In the genomic region with DNA sequence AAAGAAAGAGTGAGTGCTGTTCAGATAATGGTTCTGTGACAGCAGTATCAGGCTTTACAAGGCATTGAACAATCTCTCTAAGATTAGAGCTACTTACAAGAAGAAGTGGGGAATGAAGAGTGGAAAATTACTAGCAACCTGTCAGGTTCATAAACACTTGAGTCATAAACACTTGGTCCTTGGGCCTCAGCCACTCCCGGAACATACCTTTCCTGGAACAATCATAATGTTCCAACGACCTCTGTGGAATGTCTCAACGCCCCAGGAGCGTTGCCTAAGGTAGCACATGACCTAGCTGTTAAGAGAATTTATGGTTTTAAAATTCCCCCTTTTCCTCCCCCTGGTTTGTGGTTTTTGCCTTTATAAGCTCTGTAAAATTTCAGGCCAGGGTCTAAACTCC, we compare ENCODE assay signal across 19 mouse cellular contexts. TPM values are rescaled to one million over a fixed set of nuclear protein-coding genes. Genes with fewer than 3 reads are reported as not detected.
"Had no signal": no experiment of that assay in that cellular context is flagged by ENCODE, and none has a peak within 500 bp of the region (broad histone marks: within the 10 kb centered on the region; RNA-seq: fewer than 3 reads in every experiment).

No protein-coding gene starts in this region.

RNA-seq across cellular contexts. Expression of gene Scgb1b27, which starts 13.3 kb away (rescaled TPM):
- polyA plus RNA-seq: cortical plate, adult 2 months; embryonic facial prominence, embryonic 10.5 days; embryonic facial prominence, embryonic 11.5 days; embryonic facial prominence, embryonic 12.5 days; embryonic facial prominence, embryonic 13.5 days; embryonic facial prominence, embryonic 14.5 days; embryonic facial prominence, embryonic 15.5 days; erythroblast, embryonic 14.5 days; forebrain, embryonic 10.5 days; forebrain, embryonic 11.5 days; forebrain, embryonic 12.5 days; forebrain, embryonic 13.5 days; forebrain, embryonic 14.5 days; forebrain, embryonic 15.5 days; forebrain, embryonic 16.5 days; forebrain, postnatal 0 days; frontal cortex, adult 2 months; gonadal fat pad, adult 2 months; heart, adult 2 months had no signal

RNA-seq across cellular contexts. Expression of gene Scgb2b27, which starts 20.8 kb away (rescaled TPM):
- polyA plus RNA-seq: cortical plate, adult 2 months; embryonic facial prominence, embryonic 10.5 days; embryonic facial prominence, embryonic 11.5 days; embryonic facial prominence, embryonic 12.5 days; embryonic facial prominence, embryonic 13.5 days; embryonic facial prominence, embryonic 14.5 days; embryonic facial prominence, embryonic 15.5 days; forebrain, embryonic 10.5 days; forebrain, embryonic 11.5 days; forebrain, embryonic 12.5 days; forebrain, embryonic 13.5 days; forebrain, embryonic 14.5 days; forebrain, embryonic 15.5 days; forebrain, embryonic 16.5 days; forebrain, postnatal 0 days; frontal cortex, adult 2 months; gonadal fat pad, adult 2 months; heart, adult 2 months had no signal
